Mouse (Mus musculus): ENCODE data around the gene Fbxl16.

DNA sequence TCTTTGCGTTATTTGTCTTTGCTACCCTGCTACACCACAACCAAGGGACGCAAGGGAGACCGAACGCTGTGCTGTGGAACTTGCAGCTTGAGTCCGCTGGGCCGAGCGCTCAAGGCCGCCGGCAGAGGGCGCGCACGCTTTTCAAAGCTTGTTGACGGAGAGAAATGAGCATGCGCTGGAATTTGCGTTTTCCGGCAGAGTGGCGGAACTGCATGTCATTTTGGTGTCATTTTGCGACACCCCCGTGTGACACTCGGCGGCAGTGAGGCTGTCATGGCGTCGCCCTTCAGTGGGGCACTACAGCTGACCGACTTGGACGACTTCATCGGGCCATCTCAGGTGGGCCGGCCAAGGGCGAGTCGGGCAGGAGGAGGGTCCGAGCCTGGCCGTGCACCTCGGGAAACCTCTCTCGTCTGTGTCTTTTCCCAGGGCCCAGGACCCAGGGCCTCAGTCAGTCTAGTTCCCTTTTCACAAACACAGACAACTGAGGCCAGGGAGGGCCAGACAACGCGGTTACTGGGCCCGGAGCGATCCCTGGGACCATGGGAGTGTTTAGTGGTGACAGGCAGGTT, 35.2 kb upstream of the Fbxl16 start, which contains the start of gene Narfl:
- TF ChIP-seq CTCF (IDR thresholded peaks at IDR 0.05; ENCODE audit: control insufficient read depth, insufficient read depth, insufficient read length): peak; percentile 95
- no peak for TF ChIP-seq MYOG (IDR thresholded peaks at IDR 0.05; ENCODE audit: control insufficient read depth, extremely low read depth, insufficient read length)
- TF ChIP-seq MAX (IDR thresholded peaks at IDR 0.05): peak; percentile 48

Data from C2C12 (cell line).